Mouse (Mus musculus) small intestine, adult 2 months (tissue): ENCODE measurements around the gene Wbp2nl.

Experiments
- CTCF ChIP-seq: fragments of 200-500 bp; IDR thresholded peaks from 2 replicates; pipeline ENCODE4 v1.5.1; 2012; ENCODE audit warnings: low read depth, mild to moderate bottlenecking, control low read depth, inconsistent platforms, low read length, moderate library complexity, mixed read lengths; ENCODE audit not compliant: insufficient replicate concordance, insufficient read length; ENCODE audit errors: extremely low read depth
- POLR2A ChIP-seq: fragments of 200-500 bp; IDR thresholded peaks from 2 replicates; pipeline ENCODE4 v1.6.1; 2012; ENCODE audit warnings: low read depth, mild to moderate bottlenecking, control low read depth, inconsistent platforms, low read length, moderate library complexity

DNA sequence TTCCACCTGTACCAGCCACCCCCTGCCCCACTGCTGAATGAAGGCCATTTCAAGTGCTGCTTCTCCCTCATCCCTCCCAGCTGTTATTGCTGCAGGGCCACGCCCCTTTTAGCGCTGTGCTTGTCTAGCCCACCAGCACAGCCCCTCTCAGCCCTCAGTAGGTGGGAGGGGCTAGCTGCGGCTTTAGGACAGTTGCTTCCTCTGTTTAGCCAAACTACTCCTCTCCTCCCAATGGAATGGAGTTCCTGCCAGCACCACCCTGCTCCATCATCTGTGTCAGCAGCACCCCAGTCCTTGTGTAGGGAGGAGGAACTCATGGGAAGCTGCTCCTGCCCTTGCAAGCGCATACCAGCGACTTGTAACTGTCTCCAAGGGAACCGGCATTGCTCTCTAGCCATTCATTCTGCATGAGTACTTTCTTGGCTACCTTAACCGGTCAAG lies 5.5 kb upstream of the Wbp2nl start:
- TF ChIP-seq CTCF (no peak), POLR2A (no peak)
